Mouse (Mus musculus): Measurements from ENCODE around the gene Gm7247. TPM values are rescaled to one million over a fixed set of nuclear protein-coding genes. Genes with fewer than 3 reads are reported as not detected.
"Not testable (repeated sequence)": the region's sequence is repeated elsewhere in the genome, so short reads cannot be mapped to it uniquely, and the experiment has no call there.

The Gm7247 gene
- polyA plus RNA-seq, 1 experiment from 2014 or later: not detected

DNA sequence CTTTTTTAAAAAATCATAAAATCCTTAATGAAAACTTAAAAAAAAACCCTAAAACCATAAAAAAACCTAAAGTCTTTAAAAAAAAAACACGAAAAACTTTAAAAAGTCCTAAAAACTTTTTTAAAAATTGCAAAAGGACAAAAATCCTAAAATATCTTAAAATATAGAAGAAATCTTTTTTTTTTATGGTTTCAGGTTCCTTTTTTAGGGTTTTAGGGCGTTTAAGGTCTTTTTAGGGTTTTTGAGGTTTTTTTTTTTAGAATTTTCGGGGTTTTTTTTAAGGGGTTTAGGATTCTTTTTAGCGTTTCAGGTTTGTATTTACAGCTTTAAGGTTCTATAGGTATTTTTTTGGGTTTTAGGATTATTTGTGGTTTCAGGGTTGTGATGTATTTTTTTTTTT, 138.9 kb downstream of the Gm7247 start:
- 87% methylated on average over 4 of the region's 4 CpGs for WGBS
- no peaks in the 10 kb centered on the region for H3K36me3 ChIP-seq

DNA sequence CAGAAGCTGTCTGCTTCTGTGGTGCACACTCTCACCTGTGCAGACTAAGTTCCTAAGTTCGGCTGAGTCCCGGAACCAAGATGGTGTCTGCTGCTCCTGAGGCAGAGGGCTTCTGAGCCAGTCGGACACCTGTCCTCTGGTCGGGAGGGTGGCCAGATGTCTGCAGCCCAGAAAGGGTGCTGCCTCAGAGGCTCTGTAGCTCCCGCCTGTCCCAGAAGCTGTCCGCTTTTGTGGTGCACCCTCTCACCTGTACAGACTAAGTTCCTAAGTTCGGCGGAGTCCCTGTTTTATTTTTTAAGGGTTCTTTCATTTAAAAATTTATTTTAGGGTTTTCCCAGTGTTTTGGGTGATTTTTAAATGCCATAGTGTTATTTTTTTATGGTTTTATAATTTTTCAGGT, 145.9 kb downstream of the Gm7247 start:
- H3K9me3 ChIP-seq (replicated peaks): no peaks in the 10 kb centered on the region
- WGBS: 89% methylated on average over 8 of the region's 8 CpGs
- DNase-seq (ENCODE audit: low spot score): no peak
- no peak overlapping the region for H3K27ac ChIP-seq (replicated peaks)
- no peaks in the 10 kb centered on the region for H3K4me1 ChIP-seq
- no peaks in the 10 kb centered on the region for H3K36me3 ChIP-seq
- H3K27me3 ChIP-seq (ENCODE audit: low read depth, poor library complexity, severe bottlenecking): no peaks in the 10 kb centered on the region
- no peak overlapping the region for H3K4me3 ChIP-seq

More for the DNA sequence above, 138.9 kb downstream of the Gm7247 start:
- no peak for DNase-seq (ENCODE audit: low spot score)
- H3K27ac ChIP-seq (replicated peaks): no peak overlapping the region
- H3K4me1 ChIP-seq: no peaks in the 10 kb centered on the region
- H3K9me3 ChIP-seq (replicated peaks): no peaks in the 10 kb centered on the region
- H3K4me3 ChIP-seq: no peak overlapping the region
- no peaks in the 10 kb centered on the region for H3K27me3 ChIP-seq (ENCODE audit: low read depth, poor library complexity, severe bottlenecking)

DNA sequence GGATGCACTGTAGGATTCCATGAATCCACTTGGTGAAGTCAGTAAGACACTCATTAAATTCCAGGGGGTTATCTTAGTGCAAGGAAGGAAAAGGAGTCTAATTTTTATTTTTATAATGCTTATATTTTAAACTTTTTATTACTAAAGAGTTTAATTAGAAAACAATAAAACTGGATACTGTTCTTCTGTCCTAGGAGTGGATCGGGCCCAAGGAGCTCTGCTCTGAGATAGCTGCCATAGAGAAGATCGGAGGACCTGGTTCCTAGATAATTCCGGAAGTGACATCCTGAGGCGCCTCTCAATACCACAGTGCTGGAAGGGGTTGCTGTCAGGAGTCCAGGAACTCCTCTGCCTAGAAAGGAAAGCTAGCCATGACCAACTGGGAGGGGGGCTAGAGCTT, 190.9 kb downstream of the Gm7247 start, which contains the start of gene Gm5622:
Gm5622 (plus strand) TSS at position 301 of the 400 bp plus-strand sequence.
- no peak for DNase-seq (ENCODE audit: low spot score)
- no peak within 1 kb of the TSS for H3K4me3 ChIP-seq
- no peaks in the 10 kb centered on the region for H3K27me3 ChIP-seq (ENCODE audit: low read depth, poor library complexity, severe bottlenecking)
- no peaks in the 10 kb centered on the region for H3K4me1 ChIP-seq
- no peaks in the 10 kb centered on the region for H3K36me3 ChIP-seq
- H3K9me3 ChIP-seq (replicated peaks): no peaks in the 10 kb centered on the region
- H3K27ac ChIP-seq (replicated peaks): no peak within 1 kb of the TSS
- 93% methylated on average over 4 of the region's 4 CpGs for WGBS

DNA sequence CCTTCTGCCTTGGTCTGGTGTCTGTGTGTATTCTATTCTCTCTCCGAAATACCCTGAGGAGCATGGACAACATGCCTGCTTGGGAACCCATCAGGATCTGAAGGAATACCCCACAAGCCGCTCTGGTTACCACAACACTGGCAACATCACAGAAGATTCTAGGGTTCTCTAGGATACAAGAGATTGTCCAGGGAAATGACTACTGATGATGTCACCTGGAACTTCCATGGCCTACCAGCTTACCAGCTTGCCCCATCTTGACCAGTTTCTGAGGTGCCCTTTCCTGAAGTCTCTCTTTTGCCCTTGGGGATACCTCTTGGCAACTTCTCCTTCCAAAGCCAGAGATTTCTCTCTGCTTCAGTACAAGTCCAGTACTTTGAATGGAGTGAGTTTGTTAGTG, 212.4 kb downstream of the Gm7247 start, which contains the start of gene Gm17175:
Gm17175 (minus strand) TSS at position 101 of the 400 bp plus-strand sequence.
- 81% methylated on average over 2 of the region's 2 CpGs for WGBS
- not testable (repeated sequence) for DNase-seq (ENCODE audit: low spot score); H3K27ac ChIP-seq (replicated peaks)

DNA sequence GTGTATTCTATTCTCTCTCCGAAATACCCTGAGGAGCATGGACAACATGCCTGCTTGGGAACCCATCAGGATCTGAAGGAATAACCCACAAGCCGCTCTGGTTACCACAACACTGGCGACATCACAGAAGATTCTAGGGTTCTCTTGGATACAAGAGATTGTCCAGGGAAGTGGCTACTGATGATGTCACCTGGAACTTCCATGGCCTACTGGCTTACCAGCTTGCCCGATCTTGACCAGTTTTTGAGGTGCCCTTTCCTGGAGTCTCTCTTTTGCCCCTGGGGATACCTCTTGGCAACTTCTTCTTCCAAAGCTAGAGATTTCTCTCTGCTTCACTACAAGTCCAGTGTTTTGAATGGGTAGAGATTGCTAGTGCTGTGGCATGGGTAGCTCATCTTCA, 230.5 kb downstream of the Gm7247 start, which contains the start of gene Gm17174:
Gm17174 (minus strand) TSS at position 101 of the 400 bp plus-strand sequence.
- not testable (repeated sequence) for H3K4me3 ChIP-seq; H3K4me1 ChIP-seq; H3K27me3 ChIP-seq (ENCODE audit: low read depth, poor library complexity, severe bottlenecking); DNase-seq (ENCODE audit: low spot score); H3K9me3 ChIP-seq (replicated peaks); H3K36me3 ChIP-seq; H3K27ac ChIP-seq (replicated peaks)
- WGBS: 93% methylated on average over 4 of the region's 4 CpGs

More for the DNA sequence above, 212.4 kb downstream of the Gm7247 start, which contains the start of gene Gm17175:
- not testable (repeated sequence) for H3K27me3 ChIP-seq (ENCODE audit: low read depth, poor library complexity, severe bottlenecking); H3K4me3 ChIP-seq; H3K9me3 ChIP-seq (replicated peaks); H3K4me1 ChIP-seq; H3K36me3 ChIP-seq

DNA sequence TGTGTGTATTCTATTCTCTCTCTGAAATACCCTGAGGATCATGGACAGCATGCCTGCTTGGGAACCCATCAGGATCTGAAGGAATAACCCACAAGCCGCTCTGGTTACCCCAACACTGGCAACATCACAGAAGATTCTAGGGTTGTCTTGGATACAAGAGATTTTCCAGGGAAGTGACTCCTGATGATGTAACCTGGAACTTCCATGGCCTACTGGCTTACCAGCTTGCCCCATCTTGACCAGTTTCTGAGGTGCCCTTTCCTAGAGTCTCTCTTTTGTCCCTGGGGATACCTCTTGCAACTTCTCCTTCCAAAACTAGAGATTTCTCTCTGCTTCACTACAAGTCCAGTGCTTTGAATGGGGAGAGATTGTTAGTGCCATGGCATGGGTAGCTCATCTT, 249.7 kb downstream of the Gm7247 start, which contains the start of gene Gm17078:
Gm17078 (minus strand) TSS at position 101 of the 400 bp plus-strand sequence.
- H3K27ac ChIP-seq (replicated peaks): no peak within 1 kb of the TSS
- H3K9me3 ChIP-seq (replicated peaks): no peaks in the 10 kb centered on the region
- no peak within 1 kb of the TSS for H3K4me3 ChIP-seq
- no peak for DNase-seq (ENCODE audit: low spot score)
- no peaks in the 10 kb centered on the region for H3K36me3 ChIP-seq
- no peaks in the 10 kb centered on the region for H3K4me1 ChIP-seq
- no peaks in the 10 kb centered on the region for H3K27me3 ChIP-seq (ENCODE audit: low read depth, poor library complexity, severe bottlenecking)
- 85% methylated on average over 1 of the region's 1 CpGs for WGBS

Other genes starting within 250 kb of the Gm7247 start
- gene Eddm3b, start 247.3 kb upstream of the Gm7247 start, polyA plus RNA-seq (2016; fragmentation: Nextera tagmentation; extraction: Ambion mirVana): 0.16 TPM in 1 of 2 replicates, not detected in the other
- 0.10 and 0.22 TPM in 2 replicates for gene Rnase6, start 237.8 kb upstream of the Gm7247 start, polyA plus RNA-seq (2016; fragmentation: Nextera tagmentation; extraction: Ambion mirVana)
- gene Rnase1, start 215.0 kb upstream of the Gm7247 start, polyA plus RNA-seq (2016; fragmentation: Nextera tagmentation; extraction: Ambion mirVana): 0.22 TPM in 1 of 2 replicates, not detected in the other
- gene Rnase2b, start 199.5 kb upstream of the Gm7247 start, polyA plus RNA-seq (2016; fragmentation: Nextera tagmentation; extraction: Ambion mirVana): not detected in 2 replicates
- not detected in 2 replicates for gene Ang2, start 162.6 kb upstream of the Gm7247 start, polyA plus RNA-seq (2016; fragmentation: Nextera tagmentation; extraction: Ambion mirVana)
- not detected in 2 replicates for gene Ear14, start 158.4 kb upstream of the Gm7247 start, polyA plus RNA-seq (2016; fragmentation: Nextera tagmentation; extraction: Ambion mirVana)
- not detected in 2 replicates for gene Rnase2a, start 105.6 kb upstream of the Gm7247 start, polyA plus RNA-seq (2016; fragmentation: Nextera tagmentation; extraction: Ambion mirVana)
- gene Vmn2r88, start 49.1 kb downstream of the Gm7247 start, polyA plus RNA-seq (2016; fragmentation: Nextera tagmentation; extraction: Ambion mirVana): not detected in 2 replicates
- gene Vmn2r89, start 90.1 kb downstream of the Gm7247 start, polyA plus RNA-seq (2016; fragmentation: Nextera tagmentation; extraction: Ambion mirVana): not detected in 2 replicates
- gene Gm5622, start 191.0 kb downstream of the Gm7247 start, polyA plus RNA-seq (2016; fragmentation: Nextera tagmentation; extraction: Ambion mirVana): not detected in 2 replicates
- gene Gm17175, start 212.3 kb downstream of the Gm7247 start, polyA plus RNA-seq (2016; fragmentation: Nextera tagmentation; extraction: Ambion mirVana): not detected in 2 replicates
- gene Gm17174, start 230.4 kb downstream of the Gm7247 start, polyA plus RNA-seq (2016; fragmentation: Nextera tagmentation; extraction: Ambion mirVana): not detected in 2 replicates
- not detected in 2 replicates for gene Gm17078, start 249.6 kb downstream of the Gm7247 start, polyA plus RNA-seq (2016; fragmentation: Nextera tagmentation; extraction: Ambion mirVana)